Mouse (Mus musculus): ENCODE measurements around the gene Brms1. TPM values are rescaled to one million over a fixed set of nuclear protein-coding genes. Genes with fewer than 3 reads are reported as not detected.

The Brms1 gene
- polyA plus RNA-seq, 1 experiment from 2014 or later, result 56.9 TPM

Other genes starting within 250 kb of the Brms1 start
- gene Rbm4, start 247.5 kb upstream of the Brms1 start, polyA plus RNA-seq (2016; fragmentation: Nextera tagmentation; extraction: Ambion mirVana), result 88.8 and 94.8 TPM in 2 replicates
- gene Gm21992, start 229.7 kb upstream of the Brms1 start, polyA plus RNA-seq (2016; fragmentation: Nextera tagmentation; extraction: Ambion mirVana), result 41.5 and 42.9 TPM in 2 replicates
- 96.0 and 97.9 TPM in 2 replicates for gene Rbm14, start 229.7 kb upstream of the Brms1 start, polyA plus RNA-seq (2016; fragmentation: Nextera tagmentation; extraction: Ambion mirVana)
- gene Ccs, start 202.0 kb upstream of the Brms1 start, polyA plus RNA-seq (2016; fragmentation: Nextera tagmentation; extraction: Ambion mirVana), result 42.7 and 46.4 TPM in 2 replicates
- 0.35 and 0.40 TPM in 2 replicates for gene Ccdc87, start 202.0 kb upstream of the Brms1 start, polyA plus RNA-seq (2016; fragmentation: Nextera tagmentation; extraction: Ambion mirVana)
- gene Ctsf, start 186.2 kb upstream of the Brms1 start, polyA plus RNA-seq (2016; fragmentation: Nextera tagmentation; extraction: Ambion mirVana), result 56.3 and 57.4 TPM in 2 replicates
- 2.6 and 4.2 TPM in 2 replicates for gene Actn3, start 163.4 kb upstream of the Brms1 start, polyA plus RNA-seq (2016; fragmentation: Nextera tagmentation; extraction: Ambion mirVana)
- 21.1 and 21.4 TPM in 2 replicates for gene Zdhhc24, start 162.7 kb upstream of the Brms1 start, polyA plus RNA-seq (2016; fragmentation: Nextera tagmentation; extraction: Ambion mirVana)
- gene Bbs1, start 134.7 kb upstream of the Brms1 start, polyA plus RNA-seq (2016; fragmentation: Nextera tagmentation; extraction: Ambion mirVana), result 7.2 and 9.8 TPM in 2 replicates
- 167 TPM in 2 replicates for gene Dpp3, start 113.1 kb upstream of the Brms1 start, polyA plus RNA-seq (2016; fragmentation: Nextera tagmentation; extraction: Ambion mirVana)
- gene Peli3, start 98.2 kb upstream of the Brms1 start, polyA plus RNA-seq (2016; fragmentation: Nextera tagmentation; extraction: Ambion mirVana), result 6.5 and 6.7 TPM in 2 replicates
- 116 and 124 TPM in 2 replicates for gene Mrpl11, start 79.2 kb upstream of the Brms1 start, polyA plus RNA-seq (2016; fragmentation: Nextera tagmentation; extraction: Ambion mirVana)
- gene Npas4, start 51.0 kb upstream of the Brms1 start, polyA plus RNA-seq (2016; fragmentation: Nextera tagmentation; extraction: Ambion mirVana), result 0.08 and 0.10 TPM in 2 replicates
- 5.3 and 7.2 TPM in 2 replicates for gene Slc29a2, start 17.5 kb upstream of the Brms1 start, polyA plus RNA-seq (2016; fragmentation: Nextera tagmentation; extraction: Ambion mirVana)
- gene B4gat1, start 2.5 kb upstream of the Brms1 start, polyA plus RNA-seq (2016; fragmentation: Nextera tagmentation; extraction: Ambion mirVana), result 43.8 and 48.7 TPM in 2 replicates
- gene AC124502.3, start 2.5 kb upstream of the Brms1 start, polyA plus RNA-seq (2016; fragmentation: Nextera tagmentation; extraction: Ambion mirVana), result 2.5 and 4.0 TPM in 2 replicates
- 1.4 and 1.6 TPM in 2 replicates for gene Rin1, start 9.1 kb downstream of the Brms1 start, polyA plus RNA-seq (2016; fragmentation: Nextera tagmentation; extraction: Ambion mirVana)
- 32.0 and 41.9 TPM in 2 replicates for gene Cd248, start 26.7 kb downstream of the Brms1 start, polyA plus RNA-seq (2016; fragmentation: Nextera tagmentation; extraction: Ambion mirVana)
- 1.5 and 2.4 TPM in 2 replicates for gene Tmem151a, start 44.2 kb downstream of the Brms1 start, polyA plus RNA-seq (2016; fragmentation: Nextera tagmentation; extraction: Ambion mirVana)
- gene Yif1a, start 47.2 kb downstream of the Brms1 start, polyA plus RNA-seq (2016; fragmentation: Nextera tagmentation; extraction: Ambion mirVana), result 60.3 and 61.6 TPM in 2 replicates
- 213 and 216 TPM in 2 replicates for gene Cnih2, start 57.2 kb downstream of the Brms1 start, polyA plus RNA-seq (2016; fragmentation: Nextera tagmentation; extraction: Ambion mirVana)
- 239 and 242 TPM in 2 replicates for gene Rab1b, start 65.7 kb downstream of the Brms1 start, polyA plus RNA-seq (2016; fragmentation: Nextera tagmentation; extraction: Ambion mirVana)
- gene Klc2, start 77.2 kb downstream of the Brms1 start, polyA plus RNA-seq (2016; fragmentation: Nextera tagmentation; extraction: Ambion mirVana), result 56.1 and 67.3 TPM in 2 replicates
- gene Pacs1, start 231.8 kb downstream of the Brms1 start, polyA plus RNA-seq (2016; fragmentation: Nextera tagmentation; extraction: Ambion mirVana), result 36.6 and 38.8 TPM in 2 replicates